Mouse (Mus musculus) lung, adult 2 months (tissue): ENCODE data around the gene Nek5.

Experiments
- CTCF ChIP-seq: fragments of 200-500 bp; IDR thresholded peaks from 2 replicates; pipeline ENCODE4 v1.5.1; 2011; ENCODE audit warnings: mild to moderate bottlenecking, low read length, control low read depth; ENCODE audit not compliant: insufficient read depth
- POLR2A ChIP-seq: fragments of 200-500 bp; IDR thresholded peaks from 2 replicates; pipeline ENCODE4 v1.6.1; 2011; ENCODE audit warnings: low read depth, mild to moderate bottlenecking, control low read depth, low read length, borderline replicate concordance; ENCODE audit errors: extremely low read depth

- TF ChIP-seq CTCF (no peak), POLR2A (no peak)
Observed at GRCm38 (mm10) chr8:22132062-22132461, 7.2 kb upstream of the Nek5 start.
